Mouse (Mus musculus) ovary, postnatal 36 days (tissue): ENCODE measurements around the gene Psph.

ENCODE experiments used
- DNase-seq: peaks from one replicate; pipeline ENCODE4 v3.0.0; 2022; ENCODE audit warnings: low spot score, mixed read lengths

Gene Psph

DNA sequence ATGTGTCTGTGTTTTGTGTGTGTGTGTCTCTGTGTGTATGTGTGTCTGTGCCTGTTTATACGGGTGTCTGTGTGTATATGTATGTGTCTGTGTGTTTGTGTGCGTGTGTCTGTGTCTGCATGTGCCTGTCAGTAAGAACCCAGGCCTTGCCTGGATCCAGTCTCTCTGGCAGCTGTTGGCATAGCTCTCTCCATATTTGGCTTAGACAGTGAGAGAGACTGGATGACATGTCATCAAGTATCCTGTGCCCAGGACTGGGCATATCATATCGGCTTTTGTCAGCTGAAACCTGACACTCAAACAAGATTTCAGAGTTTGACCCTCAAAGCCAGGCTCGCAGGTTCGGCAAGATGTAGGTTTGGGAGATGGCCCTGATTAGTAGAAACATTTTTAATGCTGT, 56.2 kb downstream of the Psph start:
- no peak for DNase-seq

DNA sequence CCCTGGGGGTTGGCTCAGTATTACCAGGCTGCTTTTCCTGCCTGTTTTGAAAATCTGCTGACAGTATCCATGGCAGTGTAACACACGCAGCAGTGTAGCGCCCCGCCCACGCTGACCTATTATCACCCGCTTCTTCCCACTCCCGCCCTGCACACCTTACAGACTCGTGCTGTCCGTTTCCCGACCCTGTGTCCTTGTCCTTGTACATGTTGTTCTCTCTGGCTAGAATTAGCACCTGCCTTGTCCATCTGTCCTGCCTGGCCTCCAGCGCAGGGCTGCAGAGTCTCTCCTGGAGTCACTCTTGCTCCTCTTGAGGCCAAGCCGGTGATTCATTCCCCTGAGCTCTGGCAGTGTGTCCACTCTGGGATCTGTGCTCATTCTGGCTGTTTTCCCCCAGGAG, 56.9 kb downstream of the Psph start:
- DNase-seq = peak; percentile 26

DNA sequence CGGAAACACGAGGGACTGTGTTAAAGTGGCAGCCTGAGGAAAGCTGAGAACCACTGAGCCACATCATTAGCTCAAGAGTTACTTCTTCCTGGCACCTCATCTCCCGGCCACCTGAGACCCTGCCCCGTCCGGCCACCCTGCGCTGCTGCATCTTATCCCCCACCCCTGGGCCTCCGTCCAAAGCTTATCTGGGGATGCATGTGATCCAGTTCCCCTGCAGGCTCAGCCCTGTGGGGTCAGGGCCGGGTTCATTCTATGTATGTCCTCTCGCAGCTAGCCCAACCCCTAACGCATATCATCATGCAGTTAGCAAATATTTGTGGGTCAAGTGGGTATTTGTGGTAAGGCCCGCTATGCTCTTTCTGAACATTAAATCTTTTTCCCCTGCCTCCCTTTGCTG, 58.0 kb downstream of the Psph start:
- peak; percentile 20 for DNase-seq

DNA sequence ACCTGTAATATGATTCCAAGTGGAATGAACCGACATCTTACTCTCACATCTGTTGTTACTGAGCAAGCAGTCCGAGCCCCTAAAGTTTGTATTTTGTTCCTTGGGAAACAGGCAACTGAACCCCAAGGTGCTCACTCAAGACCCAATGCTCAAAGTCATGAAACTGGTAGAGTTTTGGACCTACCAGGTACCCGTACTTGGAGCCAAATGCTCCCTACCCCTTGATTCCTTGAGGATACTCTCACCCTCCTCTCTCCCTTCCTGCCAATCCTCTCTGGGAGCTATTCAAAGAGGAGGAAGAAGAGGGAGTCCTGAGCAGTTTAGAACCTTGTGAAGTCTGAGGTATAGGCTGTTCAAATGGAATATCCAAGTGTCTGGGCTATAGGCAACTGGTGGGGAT, 60.5 kb downstream of the Psph start:
- DNase-seq = no peak

DNA sequence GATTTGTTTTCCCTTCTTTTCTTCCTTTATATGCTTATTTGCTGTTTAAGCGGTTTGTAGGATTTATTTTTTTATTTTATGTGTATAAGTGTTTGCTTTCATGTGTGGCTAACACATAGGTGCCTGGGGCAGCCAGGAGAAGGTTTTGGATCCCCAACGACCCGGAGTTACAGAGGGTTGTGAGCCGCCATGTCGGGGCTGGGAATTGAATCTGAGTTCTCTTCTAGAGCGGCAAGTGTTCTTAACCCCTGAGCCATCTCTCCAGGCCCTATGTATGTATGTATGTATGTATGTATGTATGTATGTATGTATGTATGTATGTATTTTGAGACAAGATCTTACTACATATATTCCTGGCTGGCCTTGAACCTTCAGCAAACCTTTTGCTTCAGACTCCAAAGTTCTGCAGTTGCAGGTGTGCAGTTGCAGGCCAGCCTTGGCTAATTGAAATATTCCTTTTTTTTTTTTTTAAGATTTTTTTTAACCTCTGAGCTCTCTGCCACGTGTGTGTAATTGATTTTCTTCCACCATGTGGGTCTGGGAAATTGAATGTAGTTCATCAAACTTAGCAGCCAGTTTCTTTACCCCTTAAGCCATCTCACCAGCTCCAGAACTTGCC, 61.4 kb downstream of the Psph start:
- DNase-seq = no peak

DNA sequence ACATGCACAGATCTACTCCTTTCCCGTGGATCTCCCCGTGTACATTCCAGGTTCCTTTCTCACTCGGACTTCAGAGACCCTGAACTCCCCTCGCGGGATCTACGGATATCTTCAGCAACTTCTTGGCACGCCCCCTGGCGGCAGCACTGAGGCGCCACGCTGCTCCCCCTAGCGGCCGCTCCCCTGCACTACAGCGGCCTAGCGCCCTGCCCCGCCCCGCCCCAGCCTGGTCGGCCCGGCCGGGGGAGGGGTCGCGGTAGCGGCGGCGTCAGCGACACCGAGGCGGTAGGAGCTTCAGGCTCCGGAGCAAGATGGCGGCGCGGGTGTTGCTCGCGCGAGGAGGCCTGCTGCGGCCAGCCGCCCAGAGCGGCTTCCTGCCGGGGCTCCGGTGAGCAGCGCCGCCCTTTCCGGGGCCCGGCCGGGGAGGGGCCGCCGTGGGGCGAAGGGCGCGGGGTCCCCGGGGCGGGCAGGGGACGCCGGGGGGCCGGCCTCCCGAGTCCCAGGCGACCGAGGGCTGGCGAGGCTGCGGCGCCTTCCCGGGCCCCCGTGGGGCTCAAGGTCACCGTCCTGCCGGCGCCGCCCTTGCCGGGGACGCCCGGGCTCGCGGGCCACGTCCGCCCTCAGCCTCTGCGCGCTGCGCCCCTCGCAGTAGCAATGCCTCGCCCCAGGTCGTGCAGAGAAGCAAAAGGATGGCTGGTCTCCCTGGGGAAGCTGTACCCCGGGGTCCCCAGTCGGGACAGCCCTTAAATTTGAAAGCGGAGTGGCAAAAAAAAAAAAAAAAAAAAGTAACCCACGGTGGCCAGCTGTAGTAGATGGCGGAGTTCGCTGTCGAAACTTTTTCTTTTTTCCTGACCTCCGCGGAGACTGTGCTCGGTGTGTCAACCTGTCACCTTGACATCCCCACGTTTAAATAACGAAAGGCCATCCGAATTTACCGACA, 62.1 kb downstream of the Psph start, which contains the start of gene Nipsnap2:
Gene Nipsnap2 (plus strand): TSS at position 230 of the 940 bp plus-strand sequence.
- peak; percentile 93 for DNase-seq

DNA sequence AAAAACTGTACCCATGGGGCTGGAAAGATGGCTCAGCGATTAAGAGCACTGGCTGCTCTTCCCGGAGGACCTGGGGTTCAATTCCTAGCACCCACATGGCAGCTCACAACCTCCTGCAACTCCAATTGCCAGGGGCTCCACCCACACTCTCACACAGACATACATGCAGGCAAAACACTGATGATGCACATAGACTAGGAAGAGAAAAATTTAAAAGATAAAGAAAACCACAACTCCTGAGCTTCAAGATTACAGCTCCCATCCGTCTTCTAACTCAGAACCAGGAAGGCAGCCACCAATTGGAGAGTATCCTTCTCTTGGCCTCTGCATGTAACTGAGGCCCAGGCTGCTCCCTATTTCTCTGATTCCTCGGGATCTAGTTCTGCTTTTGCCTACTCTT, 63.0 kb downstream of the Psph start:
- DNase-seq = no peak

DNA sequence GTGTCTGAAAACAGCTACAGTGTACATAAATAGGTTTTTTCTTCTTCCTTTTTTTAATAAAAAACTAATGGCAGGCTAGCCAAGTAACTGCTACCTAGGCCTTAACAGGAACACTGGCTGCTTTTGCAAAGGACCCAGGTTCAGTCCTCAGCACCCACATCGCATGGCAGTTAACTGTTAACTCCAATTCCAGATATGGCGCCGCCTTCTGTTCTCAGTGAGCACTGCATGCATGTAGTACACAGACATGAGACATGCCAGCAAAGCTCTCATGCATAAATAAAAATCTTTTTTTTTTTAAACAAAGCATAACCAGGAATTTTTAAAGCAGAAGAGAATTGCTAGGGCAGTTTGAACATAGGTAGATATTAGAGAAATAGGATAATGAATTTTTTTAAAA, 67.1 kb downstream of the Psph start:
- DNase-seq = no peak

DNA sequence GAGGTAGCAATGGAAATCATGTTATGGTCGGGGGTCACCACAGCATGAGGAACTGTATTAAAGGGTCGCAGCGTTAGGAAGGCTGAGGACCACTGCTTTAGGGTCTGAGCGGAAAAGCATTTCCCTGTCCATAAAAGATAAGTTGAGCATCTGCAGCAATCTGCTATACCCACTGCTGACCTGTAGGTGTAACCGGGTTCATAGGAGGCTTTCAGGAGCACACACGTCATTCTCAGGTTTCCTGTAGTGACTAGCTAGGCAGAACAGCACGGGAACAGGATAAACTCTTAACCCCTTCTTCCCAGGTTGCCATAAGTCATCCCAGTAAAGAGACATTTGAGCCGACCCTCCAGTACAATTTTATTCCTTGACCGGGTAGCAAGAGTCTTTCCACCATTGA, 70.2 kb downstream of the Psph start:
- DNase-seq = no peak
